Comparison of ENCODE assay signal across 22 mouse cellular contexts in the genomic region with DNA sequence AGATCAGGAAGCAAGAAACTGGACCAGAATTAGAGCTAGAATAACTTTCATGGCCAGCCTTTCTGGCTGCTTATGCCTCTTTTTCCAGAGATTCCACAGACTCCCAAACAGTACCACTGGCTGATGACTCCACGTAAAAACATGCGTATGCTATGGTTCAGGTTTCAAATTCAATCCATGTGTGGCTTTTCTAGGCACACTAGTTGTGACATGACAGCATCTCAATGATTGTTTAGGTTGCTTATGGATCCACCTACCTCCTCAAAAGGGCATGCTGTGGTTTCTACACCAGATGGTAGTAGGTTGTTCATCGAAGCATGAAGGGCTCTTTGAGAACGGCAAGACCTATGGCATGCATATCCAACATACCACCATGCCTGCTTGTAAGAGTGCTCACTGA.
"Had no signal": no experiment of that assay in that cellular context is flagged by ENCODE, and none has a peak within 500 bp of the region (broad histone marks: within the 10 kb centered on the region; RNA-seq: fewer than 3 reads in every experiment).

No protein-coding gene starts in this region.

- ATAC-seq: liver, embryonic 12.5 days; midbrain, embryonic 15.5 days had no signal

- DNase-seq: kidney, adult 9 months; kidney, postnatal 25 days; layer of hippocampus, adult 9-11 months; liver; lung, adult 18-20 months; lung, postnatal 10 days; lung, postnatal 4 days; right cerebral cortex, postnatal 14 days; right cerebral cortex, postnatal 4 days; thymus, adult 2 months; thymus, postnatal 14 days; thymus, postnatal 4 days had no signal

- H3K27me3 ChIP-seq: limb, embryonic 13.5 days; liver, embryonic 12.5 days; liver, embryonic 15.5 days; lung, embryonic 15.5 days; midbrain, embryonic 12.5 days; midbrain, embryonic 15.5 days had no signal

- H3K9me3 ChIP-seq: limb, embryonic 10.5 days; limb, embryonic 13.5 days; liver, embryonic 12.5 days; liver, embryonic 15.5 days; lung, embryonic 15.5 days; midbrain, embryonic 12.5 days; midbrain, embryonic 15.5 days had no signal

- H3K4me1 ChIP-seq: limb, embryonic 13.5 days; liver, embryonic 12.5 days; liver, embryonic 15.5 days; lung, embryonic 15.5 days had no signal

- H3K4me2 ChIP-seq: limb, embryonic 13.5 days; liver, embryonic 12.5 days; liver, embryonic 15.5 days; lung, embryonic 15.5 days; midbrain, embryonic 12.5 days; midbrain, embryonic 15.5 days had no signal

- H3K9ac ChIP-seq: limb, embryonic 13.5 days; liver, embryonic 12.5 days; liver, embryonic 15.5 days; lung, embryonic 15.5 days; midbrain, embryonic 12.5 days; midbrain, embryonic 15.5 days had no signal

- H3K4me3 ChIP-seq: layer of hippocampus, adult 2 months; limb, embryonic 10.5 days; limb, embryonic 13.5 days; liver, embryonic 12.5 days; liver, embryonic 15.5 days; lung, embryonic 15.5 days; midbrain, embryonic 12.5 days; midbrain, embryonic 15.5 days had no signal

- H3K36me3 ChIP-seq: limb, embryonic 10.5 days; limb, embryonic 13.5 days; liver, embryonic 12.5 days; liver, embryonic 15.5 days; lung, embryonic 15.5 days; midbrain, embryonic 12.5 days; midbrain, embryonic 15.5 days had no signal

- H3K27ac ChIP-seq: kidney, postnatal 0 days; layer of hippocampus, adult 2 months; limb, embryonic 10.5 days; limb, embryonic 13.5 days; liver, embryonic 12.5 days; liver, embryonic 15.5 days; lung, embryonic 15.5 days; midbrain, embryonic 12.5 days; midbrain, embryonic 15.5 days; stomach, postnatal 0 days had no signal
